Mouse (Mus musculus): ENCODE measurements around the gene Cdc42. TPM values are rescaled to one million over a fixed set of nuclear protein-coding genes. Genes with fewer than 3 reads are reported as not detected.

Cdc42 gene
- polyA plus RNA-seq, 1 experiment from 2014 or later, result 528 TPM

- Histone ChIP-seq H3K4me3 (peak overlapping the region; percentile 52), H3K36me3 (no peaks in the 10 kb centered on the region), H3K9me3 (replicated peaks) (no peaks in the 10 kb centered on the region), H3K27ac (ENCODE audit: poor library complexity, severe bottlenecking) (peak overlapping the region; percentile 12), H3K4me2 (peak overlapping the region; percentile 92), H3K4me1 (replicated peaks) (peaks cover 41% of the 10 kb centered on the region), H3K9ac (peak overlapping the region; percentile 77), H3K27me3 (replicated peaks) (no peaks in the 10 kb centered on the region)
- 9% methylated on average over 28 of the region's 29 CpGs for WGBS
- peak; percentile 81 for ATAC-seq (ENCODE audit: insufficient number of reproducible peaks, low FRiP score)
Measured at GRCm38 (mm10) chr4:137369954-137370750, 12.6 kb upstream of the Cdc42 start.

- Histone ChIP-seq H3K4me1 (replicated peaks) (peaks cover 30% of the 10 kb centered on the region), H3K27ac (ENCODE audit: poor library complexity, severe bottlenecking) (0 out of 2 replicates have a peak overlapping the region, but pooled peaks have one; percentile 44), H3K36me3 (no peaks in the 10 kb centered on the region), H3K9me3 (replicated peaks) (no peaks in the 10 kb centered on the region), H3K4me3 (no peak overlapping the region), H3K4me2 (no peak overlapping the region), H3K9ac (no peak overlapping the region), H3K27me3 (replicated peaks) (no peaks in the 10 kb centered on the region)
- 15% methylated on average over 1 of the region's 1 CpGs for WGBS
- ATAC-seq (ENCODE audit: insufficient number of reproducible peaks, low FRiP score), result no peak
Measured at GRCm38 (mm10) chr4:137368198-137368597, 10.7 kb upstream of the Cdc42 start.

- H3K4me2 ChIP-seq, result no peak overlapping the region
- H3K9me3 ChIP-seq (replicated peaks), result no peaks in the 10 kb centered on the region
- H3K4me1 ChIP-seq (replicated peaks), result peaks cover 30% of the 10 kb centered on the region
- H3K27ac ChIP-seq (ENCODE audit: poor library complexity, severe bottlenecking), result peak overlapping the region; percentile 44; the same call in 1 of the 2 replicates
- no peak overlapping the region for H3K4me3 ChIP-seq
- ATAC-seq (ENCODE audit: insufficient number of reproducible peaks, low FRiP score), result no peak
- H3K36me3 ChIP-seq, result no peaks in the 10 kb centered on the region
- 23% methylated on average over 5 of the region's 5 CpGs for WGBS
- no peaks in the 10 kb centered on the region for H3K27me3 ChIP-seq (replicated peaks)
- H3K9ac ChIP-seq, result no peak overlapping the region
Measured at GRCm38 (mm10) chr4:137367275-137368088, 10.0 kb upstream of the Cdc42 start.

- Histone ChIP-seq H3K4me1 (replicated peaks) (peaks cover 24% of the 10 kb centered on the region), H3K9ac (no peak overlapping the region), H3K36me3 (no peaks in the 10 kb centered on the region), H3K27me3 (replicated peaks) (no peaks in the 10 kb centered on the region), H3K4me2 (no peak overlapping the region), H3K9me3 (replicated peaks) (no peaks in the 10 kb centered on the region), H3K27ac (ENCODE audit: poor library complexity, severe bottlenecking) (no peak overlapping the region), H3K4me3 (no peak overlapping the region)
- no peak for ATAC-seq (ENCODE audit: insufficient number of reproducible peaks, low FRiP score)
- WGBS, result 75% methylated on average over 4 of the region's 4 CpGs
Measured at GRCm38 (mm10) chr4:137366097-137366496, 8.6 kb upstream of the Cdc42 start.

- Histone ChIP-seq H3K9ac (no peak overlapping the region), H3K4me1 (replicated peaks) (peaks cover 22% of the 10 kb centered on the region), H3K4me2 (no peak overlapping the region), H3K36me3 (no peaks in the 10 kb centered on the region), H3K9me3 (replicated peaks) (no peaks in the 10 kb centered on the region), H3K4me3 (no peak overlapping the region), H3K27ac (ENCODE audit: poor library complexity, severe bottlenecking) (no peak overlapping the region), H3K27me3 (replicated peaks) (no peaks in the 10 kb centered on the region)
- WGBS, result 81% methylated on average over 19 of the region's 19 CpGs
- ATAC-seq (ENCODE audit: insufficient number of reproducible peaks, low FRiP score), result no peak
Measured at GRCm38 (mm10) chr4:137365356-137366062, 8.0 kb upstream of the Cdc42 start.

- Histone ChIP-seq H3K27ac (ENCODE audit: poor library complexity, severe bottlenecking) (no peak overlapping the region), H3K9me3 (replicated peaks) (no peaks in the 10 kb centered on the region), H3K9ac (no peak overlapping the region), H3K4me1 (replicated peaks) (peaks cover 16% of the 10 kb centered on the region), H3K27me3 (replicated peaks) (no peaks in the 10 kb centered on the region), H3K36me3 (no peaks in the 10 kb centered on the region), H3K4me2 (no peak overlapping the region), H3K4me3 (no peak overlapping the region)
- ATAC-seq (ENCODE audit: insufficient number of reproducible peaks, low FRiP score), result no peak
- WGBS, result 85% methylated on average over 6 of the region's 6 CpGs
Measured at GRCm38 (mm10) chr4:137364826-137365225, 7.3 kb upstream of the Cdc42 start.

- Histone ChIP-seq H3K9me3 (replicated peaks) (no peaks in the 10 kb centered on the region), H3K4me3 (no peak overlapping the region), H3K9ac (no peak overlapping the region), H3K27me3 (replicated peaks) (no peaks in the 10 kb centered on the region), H3K27ac (ENCODE audit: poor library complexity, severe bottlenecking) (no peak overlapping the region), H3K4me2 (no peak overlapping the region), H3K4me1 (replicated peaks) (peaks cover 12% of the 10 kb centered on the region), H3K36me3 (no peaks in the 10 kb centered on the region)
- 63% methylated on average over 3 of the region's 3 CpGs for WGBS
- no peak for ATAC-seq (ENCODE audit: insufficient number of reproducible peaks, low FRiP score)
Measured at GRCm38 (mm10) chr4:137360996-137361395, 3.5 kb upstream of the Cdc42 start.

GRCm38 (mm10) chr4:137358291-137359002, 927 bp upstream of the Cdc42 start:
- H3K27me3 ChIP-seq (replicated peaks), result no peaks in the 10 kb centered on the region
- H3K9ac ChIP-seq, result peak overlapping the region; percentile 58
- ATAC-seq (ENCODE audit: insufficient number of reproducible peaks, low FRiP score), result no peak
- peak overlapping the region; percentile 34 for H3K4me2 ChIP-seq
- no peaks in the 10 kb centered on the region for H3K9me3 ChIP-seq (replicated peaks)
- H3K4me1 ChIP-seq (replicated peaks), result peaks cover 26% of the 10 kb centered on the region
- H3K4me3 ChIP-seq, result 0 out of 2 replicates have a peak overlapping the region, but pooled peaks have one; percentile 5
- peak overlapping the region; percentile 39 for H3K27ac ChIP-seq (ENCODE audit: poor library complexity, severe bottlenecking)
- 37% methylated on average over 14 of the region's 14 CpGs for WGBS
- H3K36me3 ChIP-seq, result no peaks in the 10 kb centered on the region

GRCm38 (mm10) chr4:137356674-137357510, 628 bp downstream of the Cdc42 start:
- Histone ChIP-seq H3K9ac (peak overlapping the region; percentile 99), H3K36me3 (no peaks in the 10 kb centered on the region), H3K4me1 (replicated peaks) (peaks cover 36% of the 10 kb centered on the region), H3K4me3 (peak overlapping the region; percentile 71), H3K9me3 (replicated peaks) (no peaks in the 10 kb centered on the region), H3K4me2 (peak overlapping the region; percentile 82), H3K27me3 (replicated peaks) (no peaks in the 10 kb centered on the region), H3K27ac (ENCODE audit: poor library complexity, severe bottlenecking) (peak overlapping the region; percentile 95)
- peak; percentile 81 for ATAC-seq (ENCODE audit: insufficient number of reproducible peaks, low FRiP score)
- 1% methylated on average over 51 of the region's 90 CpGs for WGBS

- H3K4me1 ChIP-seq (replicated peaks), result peaks cover 48% of the 10 kb centered on the region
- H3K27ac ChIP-seq (ENCODE audit: poor library complexity, severe bottlenecking), result no peak overlapping the region
- H3K4me3 ChIP-seq, result no peak overlapping the region
- H3K36me3 ChIP-seq, result peaks cover 29% of the 10 kb centered on the region
- H3K27me3 ChIP-seq (replicated peaks), result no peaks in the 10 kb centered on the region
- H3K9me3 ChIP-seq (replicated peaks), result no peaks in the 10 kb centered on the region
- H3K4me2 ChIP-seq, result no peak overlapping the region
- H3K9ac ChIP-seq, result no peak overlapping the region
- no peak for ATAC-seq (ENCODE audit: insufficient number of reproducible peaks, low FRiP score)
Measured at GRCm38 (mm10) chr4:137350627-137351026, 6.9 kb downstream of the Cdc42 start.
